Mouse (Mus musculus): ENCODE measurements around the gene Hist2h3b.

Gene Hist2h3b

GRCm38 (mm10) chr3:96299562-96299961 lies 31.1 kb downstream of the Hist2h3b start:
- DNase-seq (ENCODE audit: low spot score) = no peak

DNA sequence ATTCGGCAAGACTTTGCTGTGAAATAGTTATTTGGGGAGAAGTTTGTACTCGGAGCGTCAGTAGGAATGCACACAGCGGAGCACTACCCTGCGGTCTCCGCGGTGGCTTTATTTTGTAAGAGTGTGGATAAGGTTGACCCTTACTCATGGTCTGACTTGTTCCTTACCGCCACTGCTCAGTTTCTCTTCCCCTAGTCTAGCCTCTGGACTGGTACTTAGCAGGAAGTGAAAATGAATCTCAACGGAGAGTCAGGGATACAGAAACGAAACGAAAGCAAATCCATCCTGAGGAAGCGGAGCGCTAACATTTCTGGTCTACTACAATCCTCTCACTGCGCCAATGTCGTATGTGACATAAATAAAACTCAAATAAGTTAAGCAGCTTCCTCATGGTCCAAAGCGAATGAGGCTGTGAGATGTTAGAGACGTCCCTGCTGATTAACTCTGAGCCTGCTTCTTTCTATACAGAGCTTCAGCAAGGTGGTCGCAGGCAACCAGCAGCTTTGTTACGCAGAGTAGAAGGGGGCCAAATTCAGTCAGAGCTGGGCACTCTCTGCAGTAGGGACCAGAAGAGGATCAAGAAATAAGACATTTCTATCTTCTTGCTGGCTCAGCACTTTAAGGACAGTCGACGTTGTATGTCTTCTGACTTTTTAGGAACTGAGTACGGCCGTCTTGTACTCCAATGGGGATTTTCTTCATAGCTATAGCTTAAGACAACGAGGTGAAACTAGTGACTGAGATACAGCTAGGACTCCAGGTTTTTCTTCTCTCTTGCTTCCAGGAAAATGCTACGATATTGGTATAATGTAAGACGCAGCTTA lies 32.5 kb downstream of the Hist2h3b start:
- DNase-seq (ENCODE audit: low spot score) = no peak

- DNase-seq (ENCODE audit: low spot score) = no peak
Observed at GRCm38 (mm10) chr3:96302076-96302475, 33.6 kb downstream of the Hist2h3b start.

DNA sequence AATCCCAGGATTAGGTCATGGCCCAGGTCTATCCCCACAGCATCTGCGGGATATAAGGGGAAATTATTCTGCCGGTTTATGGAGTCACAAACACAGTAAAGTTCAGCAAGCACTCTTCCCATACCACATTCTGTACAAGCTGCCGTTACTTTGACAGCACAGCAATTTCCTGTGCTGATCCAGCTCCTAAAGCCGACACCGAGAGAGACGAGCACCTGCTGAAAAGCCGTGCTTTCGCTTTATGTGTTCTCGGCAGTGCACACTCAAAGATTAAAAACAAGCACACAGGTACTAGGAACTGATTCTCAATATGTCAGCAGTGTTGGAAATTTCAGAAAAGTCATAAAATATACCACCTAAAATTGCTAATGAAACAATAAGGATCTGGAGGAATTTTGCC lies 38.1 kb downstream of the Hist2h3b start:
- DNase-seq (ENCODE audit: low spot score) = no peak

DNA sequence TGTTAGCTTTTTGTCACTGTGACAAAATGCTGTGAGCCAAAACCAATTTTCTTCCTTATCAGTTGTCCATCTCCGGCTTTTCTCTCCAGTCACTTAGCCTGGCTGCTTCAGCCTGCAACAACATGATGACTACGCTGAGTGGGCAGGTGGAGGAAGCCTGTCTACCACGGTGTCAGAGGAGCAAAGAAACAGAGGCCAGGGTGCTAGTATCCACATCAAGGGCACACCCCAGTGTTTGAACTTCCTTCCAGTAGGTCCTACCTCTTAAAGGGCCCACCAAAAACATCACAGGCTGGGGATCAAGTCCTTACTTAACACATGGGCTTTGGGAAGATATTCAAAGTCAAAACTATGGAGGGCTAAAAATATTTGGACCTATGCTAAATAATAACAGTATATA lies 41.0 kb downstream of the Hist2h3b start:
- no peak for DNase-seq (ENCODE audit: low spot score)

DNA sequence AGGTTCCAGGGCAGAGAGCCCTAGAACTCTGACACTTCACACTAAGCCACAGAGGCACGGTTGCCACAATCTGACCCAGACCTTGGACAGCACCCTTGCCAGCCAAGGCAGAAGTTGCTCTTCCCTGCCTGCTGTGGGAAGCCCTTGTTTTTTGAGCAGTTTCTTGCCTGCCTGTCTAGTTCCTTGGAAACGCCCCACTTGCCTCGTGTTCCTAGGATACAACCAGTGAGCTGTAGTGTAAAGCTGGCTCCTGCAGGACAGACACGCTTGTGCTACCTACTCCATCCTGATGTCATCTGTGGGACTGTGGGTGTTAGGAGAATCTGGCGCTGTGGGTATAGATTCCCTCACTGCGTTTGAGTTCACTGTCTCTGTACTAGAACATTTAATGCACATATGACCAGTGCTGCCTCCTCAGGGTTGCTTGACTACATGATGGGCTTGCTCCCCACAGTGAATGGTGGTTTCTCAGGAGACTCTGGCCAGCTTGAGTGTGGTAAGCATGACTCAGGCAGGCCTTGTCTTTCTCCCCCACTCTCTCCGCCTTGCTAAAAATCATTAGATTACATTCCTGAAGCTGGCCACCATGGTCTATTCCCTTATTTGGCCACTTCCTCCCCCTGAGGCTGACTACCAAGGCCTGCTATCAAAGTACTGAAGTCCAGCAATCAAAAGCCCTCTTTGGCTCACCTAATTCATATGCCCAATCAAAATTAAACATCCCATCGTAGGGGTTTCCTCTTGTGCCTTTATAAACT lies 44.1 kb downstream of the Hist2h3b start:
- peak; percentile 39 for DNase-seq (ENCODE audit: low spot score)
